8 mouse cellular contexts compared by ENCODE assay signal in genomic region chrX:103821832-103822196, GRCm38 (mm10). TPM values are rescaled to one million over a fixed set of nuclear protein-coding genes. Genes with fewer than 3 reads are reported as not detected.
A peak's percentile ranks its signal among the peaks of the same experiment; 100 is the strongest.
DNase-seq lines count a peak whose midpoint lies in the region; ATAC-seq and TF ChIP-seq lines count a peak whose summit lies in the region.

Gene Slc16a2, minus strand, starts transcription at chrX:103821983.

- peak; percentile 90 for ATAC-seq in activated CD4-positive, CD25-positive, alpha-beta regulatory T cell, adult 4 months
- ATAC-seq in hindbrain, postnatal 0 days, result peak; percentile 94
- ATAC-seq in megakaryocyte, adult 5-6 weeks (ENCODE audit: poor library complexity, severe bottlenecking), result peak; percentile 88

- TF ChIP-seq CTCF in hindbrain, postnatal 0 days (IDR thresholded peaks at IDR 0.05; ENCODE audit: low read depth), result no peak

- H3K9ac ChIP-seq in hindbrain, postnatal 0 days (replicated peaks; ENCODE audit: low read length), result peak within 1 kb of the TSS; percentile 56

- peak within 1 kb of the TSS; percentile 54 for H3K4me3 ChIP-seq in hindbrain, postnatal 0 days (ENCODE audit: low read length)

- no peaks in the 10 kb centered on the region for H3K4me1 ChIP-seq in hindbrain, postnatal 0 days (ENCODE audit: insufficient read depth, low read length)

- no peaks in the 10 kb centered on the region for H3K36me3 ChIP-seq in hindbrain, postnatal 0 days (ENCODE audit: insufficient read depth, low read length)

- no peaks in the 10 kb centered on the region for H3K27me3 ChIP-seq in hindbrain, postnatal 0 days (ENCODE audit: insufficient read depth, low read length)

- H3K27ac ChIP-seq in hindbrain, postnatal 0 days, result peak within 1 kb of the TSS; percentile 75

- peak; percentile 69 to 81 for DNase-seq in cerebellum, postnatal 25 days
- DNase-seq in gastrocnemius, postnatal 10 days, result peak; percentile 51
- DNase-seq in hindbrain, postnatal 0 days (ENCODE audit: low spot score), result peak; percentile 77
- DNase-seq in left cerebral cortex, adult 8-10 months (ENCODE audit: low spot score in 2 of 2), result peak in 1 of 2 experiments; percentile 36
- peak; percentile 48 for DNase-seq in right cerebral cortex, adult 18-20 months
- DNase-seq in c-Kit-positive CD71-positive TER-119-positive erythroid progenitor cells, embryonic 14.5 days (ENCODE audit: low spot score), result no peak

- no peaks in the 10 kb centered on the region for H3K9me3 ChIP-seq in hindbrain, postnatal 0 days (ENCODE audit: low read length)

- 8% methylated on average over 12 of the region's 17 CpGs for WGBS in hindbrain, postnatal 0 days

- H3K4me2 ChIP-seq in hindbrain, postnatal 0 days (ENCODE audit: low read depth, low read length), result peak within 1 kb of the TSS; percentile 69

RNA-seq across cellular contexts. Expression of gene Slc16a2, which starts in this region (rescaled TPM):
- polyA plus RNA-seq in activated CD4-positive, CD25-positive, alpha-beta regulatory T cell, adult 4 months (2017; shearing (Covaris generic)), result not detected
- 10 to 100 TPM in 1 of 2 experiments, 1 to 10 TPM in 1; 8.3 to 14.2 TPM for total RNA-seq in gastrocnemius, postnatal 10 days (2021)
- total RNA-seq in hindbrain, postnatal 0 days (2014; rRNA removed), result 45.3 and 48.5 TPM in 2 replicates
- polyA plus RNA-seq in hindbrain, postnatal 0 days (2015; fragmentation: Nextera tagmentation; extraction: Ambion mirVana), result 26.4 and 31.9 TPM in 2 replicates
- 10 to 100 TPM; 27.4 to 30.3 (median 28.8) TPM for total RNA-seq in left cerebral cortex, adult 8-10 months (2022)
- 0.05 and 0.20 TPM in 2 replicates for total RNA-seq in megakaryocyte, adult 5-6 weeks (2015)
- 0.53 TPM in 1 of 2 replicates, not detected in the other for total RNA-seq in megakaryocyte, adult 5-6 weeks (2017)

Comparison
In these comparisons a context has a peak if more than half of its experiments do, and no peak if none do; other contexts are left out.
1. RNA of gene Slc16a2 (total RNA-seq): 45.3 to 48.5 TPM in hindbrain, postnatal 0 days, 27.4 to 30.3 TPM in left cerebral cortex, adult 8-10 months and 8.3 to 14.2 TPM in gastrocnemius, postnatal 10 days; 0.05 to 0.53 TPM in megakaryocyte, adult 5-6 weeks; every median in the first group is over 4 times any median in the second.
2. RNA of gene Slc16a2 (polyA plus RNA-seq): 26.4 to 31.9 TPM in hindbrain, postnatal 0 days; not detected in activated CD4-positive, CD25-positive, alpha-beta regulatory T cell, adult 4 months; every median in the first group is over 10 times any median in the second.
3. Peak in ATAC-seq in activated CD4-positive, CD25-positive, alpha-beta regulatory T cell, adult 4 months; RNA of the gene not detected or under 1 TPM.
4. Peak in ATAC-seq in megakaryocyte, adult 5-6 weeks; RNA of the gene not detected or under 1 TPM.
5. Peak in every context shown above with its lines, with median percentiles within 50 percentile points of each other: ATAC-seq.